Mouse (Mus musculus) thymus, postnatal 10 days (tissue): ENCODE measurements around the gene Lime1.

Source experiments
- DNase-seq, 2 experiments: peaks; one replicate each; pipeline ENCODE4 v3.0.0; 2021; ENCODE audit warnings: low spot score in 2 of 2

The Lime1 gene

DNA sequence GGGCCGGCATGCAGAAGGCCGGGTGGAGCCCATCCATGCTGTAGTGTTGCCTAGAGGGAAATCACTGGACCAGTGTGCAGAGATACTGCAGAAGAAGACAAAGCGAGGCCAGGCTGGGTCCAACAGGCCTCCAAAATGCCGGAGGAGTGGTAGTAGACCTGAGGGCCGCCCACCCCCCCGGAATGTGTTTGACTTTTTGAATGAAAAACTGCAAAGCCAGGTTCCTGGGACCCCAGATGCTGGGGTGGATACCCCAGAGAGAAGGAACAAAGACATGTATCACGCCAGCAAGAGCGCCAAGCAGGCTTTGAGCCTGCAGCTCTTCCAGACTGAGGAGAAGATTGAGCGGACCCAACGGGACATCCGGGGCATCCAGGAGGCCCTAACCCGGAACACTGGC is at the start of gene Lime1:
TSS of gene Lime1 (plus strand) at position 301 of the 400 bp plus-strand sequence.
- DNase-seq, result no peak

DNA sequence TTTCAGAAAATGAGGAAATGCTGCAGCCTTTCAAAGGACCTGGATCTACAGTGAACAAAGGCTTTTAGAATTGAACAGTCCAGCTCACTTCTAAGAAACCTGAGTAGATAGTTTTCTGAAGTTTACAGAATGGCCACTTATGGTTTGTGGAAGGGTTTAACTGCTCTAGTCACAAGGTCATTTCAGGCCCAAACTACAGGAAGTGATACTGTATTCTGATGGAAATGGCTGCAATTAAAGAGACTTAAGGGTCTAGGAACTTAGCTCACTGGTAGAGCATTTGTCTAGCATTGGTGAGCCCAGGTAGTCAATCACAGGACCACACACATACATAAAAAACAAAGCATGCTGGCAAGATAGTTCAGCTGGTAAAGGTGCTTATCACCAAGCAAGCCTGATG is 47.3 kb upstream of the Lime1 start:
- DNase-seq, result no peak

DNA sequence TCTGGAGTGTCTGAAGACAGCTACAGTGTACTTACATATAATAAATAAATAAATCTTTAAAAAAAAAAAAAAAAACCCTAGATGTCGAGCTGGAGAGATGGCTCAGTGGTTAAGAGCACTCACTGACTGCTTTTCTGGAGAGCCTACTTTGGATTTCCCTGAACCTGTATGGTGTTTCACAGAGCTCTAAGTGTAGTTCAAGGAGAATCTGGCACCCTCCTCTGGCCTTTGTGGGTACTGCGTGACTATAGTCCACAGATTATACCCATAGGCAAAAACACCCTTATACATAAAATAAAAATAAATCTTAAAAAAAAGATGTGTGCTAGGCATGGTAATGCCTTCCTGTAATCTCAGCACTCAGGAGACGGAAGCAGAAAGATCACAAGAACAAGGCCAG is 45.9 kb upstream of the Lime1 start:
- peak; percentile 40 to 66 for DNase-seq

DNA sequence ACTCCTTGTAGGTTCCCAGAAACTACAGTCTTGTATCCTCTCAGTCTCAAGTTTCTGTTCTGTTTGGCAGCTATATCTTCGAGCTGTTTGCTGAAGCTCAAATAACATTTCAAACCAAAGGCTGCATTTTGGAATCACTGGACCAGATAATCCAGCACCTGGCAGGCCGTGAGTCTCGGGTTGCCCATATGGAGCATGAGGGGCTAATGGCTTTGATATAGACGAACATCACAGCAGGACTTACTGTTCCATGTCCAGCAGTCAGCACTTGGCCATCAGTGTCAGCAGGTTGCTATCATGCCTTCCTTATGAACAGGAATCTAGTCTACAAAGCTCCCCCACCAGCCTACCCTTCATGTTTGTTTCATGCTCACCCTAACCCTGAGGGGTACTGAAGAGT is 39.5 kb upstream of the Lime1 start:
- DNase-seq, result no peak

DNA sequence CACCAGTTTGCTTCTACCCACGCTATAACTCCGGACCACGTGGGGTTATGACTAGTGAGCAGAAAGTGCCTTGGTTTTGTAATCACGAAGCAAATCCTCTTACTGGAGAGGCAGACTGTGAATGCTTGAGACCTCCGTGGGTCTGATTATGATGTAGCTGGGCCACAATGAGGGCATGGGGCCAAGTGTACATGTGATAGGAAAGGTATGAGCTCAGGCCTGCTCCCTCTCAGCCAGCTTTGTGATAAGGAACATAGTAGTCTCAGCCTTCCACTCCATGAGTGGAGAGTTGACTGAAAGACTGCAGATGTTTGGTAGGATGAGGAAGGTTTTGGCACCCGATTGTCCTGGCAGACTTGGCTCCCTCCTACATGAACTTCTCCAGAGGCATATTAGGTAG is 37.1 kb upstream of the Lime1 start:
- no peak for DNase-seq

DNA sequence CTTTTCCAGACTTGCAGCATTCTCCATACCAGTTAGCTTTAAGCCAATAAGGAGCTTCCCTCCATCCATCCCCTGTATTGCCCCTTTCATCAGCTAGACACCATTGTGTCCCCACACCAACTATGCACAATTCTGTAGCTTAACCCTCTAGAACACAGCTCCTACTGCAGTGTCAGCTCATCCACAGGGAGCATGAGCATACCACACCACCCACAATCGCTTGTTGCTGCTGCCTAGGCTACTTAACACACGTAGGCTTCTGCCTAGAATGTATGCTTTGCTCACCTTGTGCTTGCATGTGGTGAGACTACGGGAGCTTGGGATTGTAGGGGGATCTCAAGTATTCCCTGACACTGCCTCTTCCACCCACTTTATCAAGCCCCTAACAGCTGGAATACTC is 23.1 kb upstream of the Lime1 start:
- no peak for DNase-seq

DNA sequence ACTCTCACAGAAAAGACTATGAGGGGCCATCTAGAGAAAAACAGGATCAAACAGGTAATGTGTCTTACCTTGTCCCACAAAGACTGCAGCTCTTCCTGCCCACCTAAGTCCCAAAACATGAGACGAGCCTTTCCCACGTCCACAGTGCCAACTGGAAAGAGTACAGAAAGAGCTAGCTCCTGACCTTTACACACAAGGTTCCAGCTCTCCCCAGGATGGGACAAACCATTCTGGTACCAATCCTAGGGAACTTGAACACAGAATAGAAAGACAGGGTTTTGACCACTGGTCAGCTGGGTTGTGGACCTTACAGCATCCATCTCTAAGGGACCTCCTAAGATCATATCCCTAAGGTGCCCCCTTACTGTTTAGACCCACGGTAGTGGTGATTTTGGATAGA is 15.9 kb upstream of the Lime1 start:
- DNase-seq, result no peak

DNA sequence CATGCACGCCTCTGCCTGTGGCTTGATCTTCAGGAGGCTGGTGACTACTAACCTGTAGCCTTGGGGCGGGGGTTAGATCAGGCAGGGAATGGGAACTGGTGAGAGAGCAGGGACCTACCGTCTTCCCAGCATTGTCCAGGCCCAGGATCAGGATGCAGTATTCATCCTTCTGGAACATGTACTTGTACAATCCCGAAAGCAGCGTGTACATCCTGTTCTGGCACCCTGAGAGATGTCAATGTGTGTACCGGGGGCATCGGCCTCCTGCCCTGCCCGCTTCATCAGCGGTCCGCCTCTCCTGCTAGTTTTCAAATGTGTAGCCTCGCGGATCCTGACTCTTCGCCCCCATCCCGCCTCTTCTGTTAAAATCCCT is 15.4 kb upstream of the Lime1 start:
- DNase-seq, result no peak

DNA sequence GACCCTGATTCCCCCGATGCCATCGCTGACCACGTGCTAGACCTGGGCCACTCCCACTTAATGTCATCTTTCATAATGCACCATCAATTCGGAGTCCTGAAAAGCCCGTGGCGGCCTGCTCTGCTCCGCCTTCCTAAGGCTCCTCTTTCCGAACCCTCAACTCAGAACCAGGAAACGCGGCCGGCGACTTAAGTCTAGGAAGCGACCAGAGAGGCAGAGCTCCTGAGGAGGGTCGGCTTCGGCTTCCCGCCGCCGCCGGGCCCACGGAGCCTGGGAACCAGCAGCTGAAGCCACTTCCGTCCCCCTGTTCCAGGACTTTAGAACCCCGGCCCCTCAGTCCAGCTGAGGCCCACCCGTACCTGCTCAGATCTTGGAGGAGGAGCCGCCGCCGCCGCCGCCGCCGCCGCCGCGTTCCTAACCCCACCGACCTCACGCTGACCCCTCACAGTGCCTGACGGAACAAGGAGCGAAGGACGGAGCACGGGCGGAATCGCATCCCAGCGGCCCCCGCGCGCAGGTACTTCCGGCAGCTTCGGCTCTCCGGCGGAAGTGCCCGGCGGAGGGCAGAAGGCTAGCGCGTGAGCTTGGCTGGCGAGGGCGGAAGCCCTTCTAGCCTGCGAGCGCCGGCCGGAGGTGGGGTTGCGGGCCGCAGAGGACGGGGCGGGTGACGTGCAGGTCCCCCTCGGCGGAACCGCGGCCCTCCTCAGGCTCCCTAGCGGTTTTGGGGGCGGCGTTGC is 14.8 kb upstream of the Lime1 start, which contains the start of the genes Zgpat and Arfrp1:
TSS of gene Zgpat (plus strand) at position 69 of the 737 bp plus-strand sequence.
TSS of gene Arfrp1 (minus strand) at position 545 of the 737 bp plus-strand sequence.
- DNase-seq, result peak; percentile 64 to 74

DNA sequence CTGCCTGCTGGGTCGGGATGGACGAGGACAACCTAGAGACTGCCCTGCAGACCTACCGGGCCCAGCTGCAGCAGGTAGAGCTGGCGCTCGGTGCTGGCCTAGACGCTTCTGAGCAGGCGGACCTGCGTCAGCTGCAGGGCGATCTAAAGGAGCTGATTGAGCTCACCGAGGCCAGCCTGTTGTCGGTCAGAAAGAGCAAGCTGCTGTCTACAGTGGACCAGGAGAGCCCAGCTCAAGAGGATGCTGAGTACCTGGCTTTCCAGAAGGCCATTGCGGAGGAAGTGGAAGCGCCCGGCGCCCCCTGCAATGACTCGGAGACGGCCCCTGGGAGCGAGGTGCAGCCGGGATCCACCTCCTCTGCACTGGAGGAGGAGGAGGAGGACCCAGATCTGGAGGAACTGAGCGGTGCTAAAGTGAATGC is 14.2 kb upstream of the Lime1 start:
- DNase-seq, result peak; percentile 14 to 25

DNA sequence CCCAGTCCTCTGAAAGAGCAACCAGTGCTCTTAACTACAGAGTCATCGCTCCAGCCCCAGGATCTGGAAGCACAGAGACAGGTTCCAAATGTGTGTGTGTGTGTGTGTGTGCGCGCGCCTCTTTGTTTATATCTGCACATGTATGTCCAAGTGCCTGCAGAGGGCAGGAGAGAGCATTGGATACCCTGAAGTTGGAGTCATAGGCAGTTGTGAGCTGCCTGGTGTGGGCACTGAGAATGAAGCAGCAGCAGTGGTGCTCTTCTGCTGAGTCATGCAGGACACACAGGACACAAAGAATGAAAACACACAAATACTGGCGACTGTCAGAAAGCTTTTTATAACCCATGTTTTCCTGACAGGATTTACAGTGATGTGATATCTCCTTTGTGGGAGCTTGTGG is 9.9 kb upstream of the Lime1 start:
- DNase-seq, result no peak

DNA sequence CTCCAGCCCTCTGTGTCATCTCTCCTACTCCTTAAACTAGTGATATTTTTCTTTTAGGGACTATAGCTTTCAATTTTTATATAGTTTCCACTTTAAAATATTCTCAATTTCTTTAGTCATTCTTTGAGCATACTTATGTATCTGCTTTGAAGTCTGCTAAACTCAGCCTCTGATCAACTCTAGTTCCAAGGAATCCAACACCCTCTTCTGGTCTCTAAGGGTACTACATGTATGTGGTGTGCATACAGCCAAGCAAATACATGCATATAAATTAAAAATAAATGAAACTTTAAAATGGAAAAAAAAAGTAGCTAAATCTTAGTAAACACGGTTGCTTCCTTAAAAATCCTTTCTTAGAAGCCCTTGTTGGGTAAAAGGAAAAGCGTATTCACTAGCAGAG is 4.1 kb upstream of the Lime1 start:
- DNase-seq, result peak in 1 of 2 experiments; percentile 59

DNA sequence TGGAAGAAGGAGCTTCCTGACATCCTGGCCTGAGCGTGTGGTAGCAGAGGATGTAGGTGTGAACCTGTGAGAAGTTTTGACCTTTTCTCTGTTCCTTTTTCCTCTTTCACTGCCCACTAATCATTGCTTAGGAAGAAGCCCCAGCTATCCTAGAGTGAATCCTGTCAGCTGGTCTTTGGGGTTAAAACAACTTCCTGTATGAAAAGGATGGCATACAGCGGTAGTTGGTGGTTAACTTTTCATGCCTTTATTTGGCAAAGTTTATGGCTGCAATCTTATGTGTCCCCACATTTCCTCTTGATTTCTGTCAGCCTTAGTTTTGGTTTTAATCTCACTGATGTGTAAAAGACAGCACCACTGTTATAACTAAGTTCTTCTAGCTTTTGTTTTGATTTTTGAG is 2.6 kb upstream of the Lime1 start:
- no peak for DNase-seq

DNA sequence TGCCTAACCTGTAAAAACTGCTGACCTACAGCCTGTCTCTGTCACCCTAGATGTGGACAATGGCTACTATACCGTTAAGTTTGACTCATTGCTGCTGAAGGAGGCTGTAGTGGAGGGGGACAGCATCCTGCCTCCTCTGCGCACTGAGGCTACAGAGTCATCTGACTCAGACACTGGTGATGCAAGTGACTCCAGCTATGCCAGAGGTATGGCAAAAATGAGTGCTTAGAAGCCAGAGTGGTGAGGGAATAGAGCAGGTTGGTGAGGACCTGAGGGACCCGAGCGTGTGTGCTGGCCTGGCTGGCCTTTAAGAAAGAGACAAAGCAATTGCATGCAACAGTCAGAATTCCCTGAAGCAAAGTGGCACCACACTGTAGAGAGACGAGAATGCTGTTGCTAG is 1.2 kb upstream of the Lime1 start:
- DNase-seq, result no peak

DNA sequence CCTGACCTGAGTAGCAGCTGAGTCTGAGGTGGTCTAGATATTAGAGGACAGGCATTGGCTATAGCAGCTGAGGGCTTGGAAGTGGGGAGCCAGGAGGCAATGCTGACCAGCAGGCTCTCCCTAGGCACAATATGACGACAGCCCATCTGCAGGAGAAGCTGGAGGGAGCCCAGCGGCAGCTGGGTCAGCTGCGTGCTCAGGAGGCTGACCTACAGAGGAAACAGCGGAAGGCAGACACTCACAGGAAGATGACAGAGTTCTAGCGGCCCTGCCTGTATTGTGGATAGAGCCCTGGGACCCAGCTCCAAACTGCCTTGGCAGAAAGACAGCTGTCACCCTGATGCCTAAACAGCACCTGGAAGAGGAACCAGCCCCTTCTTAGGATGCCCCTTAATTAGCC is 373 bp downstream of the Lime1 start:
- no peak for DNase-seq

DNA sequence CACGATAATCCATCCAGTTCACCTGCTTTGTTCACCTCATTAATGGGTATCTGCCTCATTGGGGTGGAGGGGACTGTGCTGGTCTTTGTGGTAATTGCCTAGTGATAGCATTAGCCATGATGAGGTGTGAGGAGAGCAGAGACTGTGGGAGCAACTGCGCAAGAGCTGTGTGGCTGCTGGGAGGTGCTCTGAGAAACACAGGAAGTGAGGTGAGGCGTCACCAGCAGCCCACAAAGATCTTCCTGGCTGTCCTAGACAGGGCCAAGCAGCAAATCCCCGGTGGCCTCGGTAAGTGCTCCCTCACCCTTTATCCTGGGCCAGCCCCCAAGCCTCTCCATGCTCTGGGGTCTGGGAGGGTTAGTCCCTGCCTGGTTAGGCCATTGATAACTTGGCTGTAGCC is 1.2 kb downstream of the Lime1 start:
- DNase-seq, result peak in 1 of 2 experiments; percentile 23

DNA sequence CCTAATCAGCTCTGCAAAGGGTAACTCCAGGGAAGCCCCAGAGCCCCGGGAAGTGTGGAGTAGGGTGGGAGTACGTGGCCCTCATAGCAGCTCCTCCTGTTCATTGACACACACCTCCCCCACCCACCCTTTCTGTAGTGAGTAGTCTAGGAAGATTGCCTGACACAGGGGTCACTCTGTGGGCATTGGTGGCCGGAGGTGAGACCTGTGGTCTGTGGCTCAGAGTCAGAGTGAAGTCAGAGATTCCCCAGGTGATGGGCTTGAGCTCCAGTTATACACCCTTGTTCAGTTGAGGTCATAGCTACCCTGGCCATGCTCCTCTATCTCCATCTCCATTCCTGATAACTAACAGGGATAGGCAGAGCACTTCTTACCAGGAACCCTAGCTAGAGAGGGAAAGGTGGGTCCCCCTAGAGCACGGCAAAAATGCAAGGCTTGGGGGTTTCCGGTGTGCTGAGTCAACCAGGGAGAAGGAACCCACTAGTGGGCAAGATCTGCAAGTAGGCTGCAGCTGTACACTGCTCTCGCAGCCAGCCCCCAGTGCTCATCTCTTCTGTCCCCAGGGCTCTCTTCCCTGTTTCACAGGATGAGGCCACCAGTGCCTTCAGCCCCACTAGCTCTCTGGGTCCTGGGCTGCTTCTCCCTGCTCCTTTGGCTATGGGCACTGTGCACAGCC is 1.9 kb downstream of the Lime1 start:
- no peak for DNase-seq

DNA sequence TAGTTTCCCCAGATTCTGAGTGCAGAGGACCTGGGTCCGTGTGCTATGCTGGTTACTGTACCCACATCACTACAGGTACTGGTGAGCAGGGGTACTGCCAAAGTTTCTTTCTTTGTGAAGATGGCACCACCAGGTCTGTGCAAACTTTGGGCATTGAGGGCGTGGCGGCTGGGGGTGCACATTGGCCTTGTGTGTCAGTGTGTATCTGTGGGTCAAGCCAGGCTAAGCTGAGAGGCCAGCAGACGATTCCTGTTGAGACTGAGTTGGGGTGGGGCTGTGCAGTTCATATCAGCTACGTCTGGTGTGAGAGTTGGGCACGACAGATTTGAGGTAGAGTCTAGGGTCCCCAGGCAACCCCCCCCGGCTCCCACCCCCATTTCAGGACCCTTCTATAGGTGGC is 4.6 kb downstream of the Lime1 start:
- no peak for DNase-seq

DNA sequence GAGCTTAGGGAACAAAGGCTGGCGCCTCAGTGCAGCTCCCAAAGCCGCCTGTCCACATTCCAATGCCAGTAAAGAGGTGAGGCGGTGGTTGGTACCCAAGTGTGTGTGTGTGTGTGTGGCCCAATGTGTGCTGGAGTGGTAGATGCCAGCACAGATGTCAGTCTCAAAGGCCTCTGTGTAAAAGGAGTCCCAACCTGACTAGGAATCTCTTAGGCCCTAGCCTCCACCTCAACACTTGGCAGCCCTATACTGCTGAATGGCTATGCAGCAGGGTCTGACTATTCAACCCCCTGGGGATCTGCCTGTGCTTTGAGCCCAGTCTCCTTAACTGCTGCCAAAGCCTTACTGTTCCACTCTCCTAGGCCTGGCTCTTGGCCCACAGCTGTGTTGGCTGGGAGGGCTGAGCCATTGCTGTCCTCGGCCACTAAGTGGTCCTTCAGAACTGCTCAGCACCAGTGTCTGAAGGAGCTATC is 5.1 kb downstream of the Lime1 start:
- DNase-seq, result no peak

DNA sequence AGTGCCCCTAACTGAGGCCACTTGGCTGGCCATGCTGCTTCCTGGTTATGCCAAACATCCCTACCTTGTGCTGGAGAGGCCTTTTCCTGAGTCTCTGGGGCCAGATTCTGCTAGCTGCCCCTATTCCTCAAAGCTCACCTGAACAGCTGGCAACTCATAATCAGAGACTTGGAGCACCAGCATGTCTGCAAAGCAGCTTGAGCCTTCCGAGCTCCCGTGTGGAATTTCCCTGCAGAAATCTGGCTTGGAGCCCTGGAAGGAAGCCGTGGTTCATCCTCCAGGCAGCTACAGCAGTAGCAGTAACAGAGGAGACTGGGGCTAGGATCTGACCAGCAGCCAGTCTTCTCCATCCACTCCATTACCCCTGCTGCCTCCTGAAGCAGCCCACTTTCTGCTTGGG is 6.0 kb downstream of the Lime1 start:
- DNase-seq, result no peak

DNA sequence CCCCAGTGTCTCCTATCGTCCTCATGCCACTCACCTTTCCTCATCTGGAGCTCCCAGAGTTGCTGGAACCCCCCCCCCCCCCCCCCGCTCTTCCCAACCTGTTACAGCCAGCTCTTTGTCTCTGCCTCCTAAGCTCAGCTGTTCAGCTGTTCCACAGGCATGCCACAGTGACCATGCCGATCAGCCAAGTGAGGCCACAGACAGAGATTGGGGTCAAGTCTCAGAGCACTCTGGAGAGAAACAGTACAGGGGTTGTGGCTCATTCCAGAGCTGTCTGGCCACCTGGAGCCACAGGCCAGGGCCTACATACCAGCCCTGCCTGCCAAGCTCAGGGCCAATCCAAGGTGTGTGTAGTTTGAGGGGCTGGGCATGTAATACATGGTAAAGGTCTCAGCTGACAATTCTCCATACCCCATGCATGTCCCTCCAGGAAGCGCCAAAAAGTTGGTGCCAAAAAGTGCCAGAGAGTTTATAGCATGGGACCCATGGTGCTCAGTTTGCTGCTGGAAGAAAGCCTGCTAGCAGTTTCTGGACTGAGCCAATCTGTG is 6.9 kb downstream of the Lime1 start:
- DNase-seq, result no peak

DNA sequence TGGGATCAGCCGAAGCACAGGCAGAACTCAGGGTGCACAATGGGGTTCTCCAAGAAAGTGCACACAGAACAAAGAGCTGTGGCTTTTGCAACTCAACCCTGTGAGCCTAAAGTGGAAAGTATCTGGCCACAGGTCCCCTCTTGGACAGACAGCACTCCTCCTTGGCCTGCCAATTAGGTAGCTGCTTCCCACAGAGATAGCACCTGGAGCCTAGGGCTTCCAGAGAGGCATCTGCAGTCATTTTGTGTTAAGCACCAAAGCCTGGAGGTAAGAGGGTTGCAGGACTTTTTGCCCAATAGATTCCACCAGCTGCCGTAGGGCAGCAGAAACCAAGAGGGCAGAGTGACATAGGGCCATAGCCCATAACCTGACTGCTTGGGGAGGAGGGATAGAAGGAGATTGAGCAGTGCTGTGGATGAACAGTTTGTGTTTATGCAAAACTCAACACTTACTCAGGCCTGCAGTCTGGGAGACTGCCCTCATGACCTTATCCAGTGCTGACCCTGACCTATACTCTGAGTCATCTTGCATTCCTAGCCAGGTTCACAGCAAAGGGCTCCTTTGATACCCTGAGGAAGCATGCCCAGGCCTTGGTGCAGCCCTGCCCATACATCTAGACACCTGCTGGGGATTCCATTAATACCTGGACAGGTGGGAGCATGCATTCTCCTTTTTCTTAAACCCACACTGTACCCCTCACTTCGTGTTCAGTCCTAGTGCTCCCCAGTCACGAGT is 10.4 kb downstream of the Lime1 start:
- no peak for DNase-seq
